Mouse (Mus musculus): ENCODE data around the gene Anapc13.
A peak's percentile ranks its signal among the peaks of the same experiment; 100 is the strongest.

Anapc13 gene

DNA sequence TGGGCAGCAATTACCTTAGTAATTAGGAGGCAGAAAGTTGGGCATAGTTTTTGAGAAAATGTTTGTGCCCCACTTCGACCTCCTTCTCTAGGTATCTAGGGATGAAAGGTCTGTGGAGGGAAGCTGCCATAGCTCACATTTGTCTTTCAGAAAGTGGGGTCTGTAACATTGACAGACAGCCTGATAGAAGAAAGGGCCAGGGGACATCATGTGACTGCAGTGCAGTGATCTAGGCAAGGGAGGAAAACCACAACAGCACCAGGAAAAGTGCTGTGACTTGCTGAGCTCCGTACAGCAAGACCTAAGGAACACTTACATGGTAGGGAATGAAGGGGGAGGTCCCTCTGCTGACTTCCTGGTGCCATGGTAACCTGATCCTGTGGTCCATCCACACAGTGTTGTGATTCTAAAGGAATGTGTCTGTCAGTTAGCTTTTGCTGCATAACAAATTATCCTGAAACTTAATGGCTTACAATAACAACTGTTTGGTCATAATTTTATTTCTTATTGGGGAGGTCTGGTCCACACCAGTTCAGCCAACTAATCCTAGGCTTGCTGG lies 5.6 kb downstream of the Anapc13 start:
- no peak for DNase-seq (ENCODE audit: low spot score in 2 of 2)

DNA sequence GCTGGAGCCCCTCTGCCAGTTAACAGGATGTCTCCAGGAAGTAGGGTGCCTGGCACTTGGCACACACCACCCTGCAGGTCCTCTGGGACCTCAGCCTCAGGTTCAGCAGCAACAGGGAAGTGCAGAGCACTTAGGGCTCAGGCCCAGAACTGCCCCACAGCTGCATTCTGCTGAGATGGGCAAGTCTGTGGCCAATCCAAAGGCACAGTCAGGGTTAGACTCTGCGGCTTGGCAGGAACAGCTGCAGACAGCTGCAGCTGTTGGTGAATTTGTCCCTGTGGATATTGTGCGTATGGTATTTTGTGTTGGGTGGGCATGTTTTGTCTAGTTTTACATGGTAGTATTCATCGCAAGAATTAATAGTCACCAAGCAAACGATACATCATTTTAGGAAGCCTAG lies 6.1 kb downstream of the Anapc13 start:
- DNase-seq (ENCODE audit: low spot score in 2 of 2) = no peak

DNA sequence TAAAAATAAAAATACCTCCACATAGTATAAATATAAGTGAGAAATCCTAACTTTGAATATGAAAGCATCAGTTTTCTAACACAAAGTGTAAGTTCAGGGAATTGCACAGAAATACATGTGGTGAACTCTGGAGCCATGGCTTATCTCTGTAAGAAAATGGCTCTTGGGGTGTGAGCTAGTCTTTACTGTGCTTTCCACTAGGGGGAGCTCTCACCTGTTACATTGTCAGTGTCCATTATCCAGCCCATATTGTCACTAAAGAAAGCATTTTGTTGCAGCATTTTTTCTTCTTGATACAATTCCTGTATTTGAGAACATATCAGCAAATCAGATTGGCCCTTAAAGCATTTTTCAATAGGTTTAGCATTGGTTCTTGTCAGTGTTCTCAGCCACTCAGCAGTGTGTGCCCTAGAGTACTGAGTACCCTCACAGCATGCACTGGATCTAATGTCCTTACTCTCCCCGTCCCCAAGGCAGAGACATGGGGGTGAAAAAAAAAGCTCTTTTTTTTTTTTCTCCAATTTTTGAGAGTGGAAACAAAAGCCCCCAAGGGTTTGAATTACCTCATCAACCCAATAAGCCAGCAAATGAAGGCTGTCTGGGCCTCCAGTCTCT lies 6.9 kb downstream of the Anapc13 start:
- peak in 1 of 2 experiments; percentile 68 for DNase-seq (ENCODE audit: low spot score in 2 of 2)

DNA sequence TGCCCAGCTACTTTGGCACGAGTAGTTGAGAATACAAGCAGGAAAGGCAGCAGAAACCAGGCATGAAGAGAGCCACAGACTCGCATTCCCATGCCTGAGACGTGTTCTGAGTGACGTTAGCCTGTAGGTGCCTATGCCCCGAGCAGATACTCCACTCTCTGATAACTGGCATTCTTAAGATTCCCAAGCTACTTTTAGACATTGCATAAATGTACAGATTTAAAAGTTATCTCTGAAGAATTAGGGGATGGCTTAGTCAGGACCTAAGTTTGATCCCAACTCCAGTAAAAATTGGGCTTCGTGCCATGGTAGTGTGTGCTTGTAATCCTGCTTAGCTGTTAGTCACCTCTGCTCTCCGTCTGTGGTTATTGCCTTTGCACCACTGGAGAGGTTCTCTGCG lies 8.4 kb downstream of the Anapc13 start:
- no peak for DNase-seq (ENCODE audit: low spot score in 2 of 2)

DNA sequence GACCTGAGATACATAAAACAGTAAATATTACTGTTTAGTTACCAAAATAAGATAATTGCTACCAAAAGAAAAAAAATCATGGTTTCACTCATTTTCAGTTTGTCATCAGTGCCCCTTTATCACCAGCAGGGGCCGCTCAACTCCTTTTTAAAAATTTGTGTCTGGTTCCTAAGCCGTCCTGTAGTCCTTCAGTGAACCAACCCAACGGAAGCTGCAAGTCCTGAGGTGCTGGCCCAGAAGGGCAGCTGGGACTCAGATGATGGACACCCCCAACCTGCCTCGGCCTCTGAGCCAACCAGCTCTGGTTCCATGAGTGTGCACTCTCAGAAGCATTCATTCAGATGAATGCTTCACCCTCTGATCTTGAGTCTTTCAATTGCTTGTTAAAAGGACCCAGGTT lies 10.5 kb downstream of the Anapc13 start:
- DNase-seq (ENCODE audit: low spot score in 2 of 2) = peak in 1 of 2 experiments; percentile 69

DNA sequence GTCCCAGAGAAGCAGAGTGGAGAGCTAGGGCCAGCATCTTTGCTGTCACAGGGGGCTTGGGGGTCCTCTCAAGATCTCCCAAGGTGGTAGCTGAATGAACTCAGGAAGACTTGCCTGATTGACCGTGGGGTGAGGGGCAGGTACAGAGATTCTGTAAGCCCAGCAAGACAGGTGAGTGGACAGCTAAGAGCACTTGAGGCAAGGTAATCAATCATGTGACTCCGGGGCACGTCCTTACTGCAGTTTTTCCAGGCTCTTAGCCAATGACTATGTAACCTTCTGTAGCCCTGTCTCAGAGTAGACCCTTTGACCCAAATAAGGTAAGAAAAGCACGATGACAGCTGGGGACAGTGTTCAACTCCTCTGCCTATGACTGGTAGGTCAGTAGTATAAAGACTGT lies 11.0 kb downstream of the Anapc13 start:
- DNase-seq (ENCODE audit: low spot score in 2 of 2) = no peak

DNA sequence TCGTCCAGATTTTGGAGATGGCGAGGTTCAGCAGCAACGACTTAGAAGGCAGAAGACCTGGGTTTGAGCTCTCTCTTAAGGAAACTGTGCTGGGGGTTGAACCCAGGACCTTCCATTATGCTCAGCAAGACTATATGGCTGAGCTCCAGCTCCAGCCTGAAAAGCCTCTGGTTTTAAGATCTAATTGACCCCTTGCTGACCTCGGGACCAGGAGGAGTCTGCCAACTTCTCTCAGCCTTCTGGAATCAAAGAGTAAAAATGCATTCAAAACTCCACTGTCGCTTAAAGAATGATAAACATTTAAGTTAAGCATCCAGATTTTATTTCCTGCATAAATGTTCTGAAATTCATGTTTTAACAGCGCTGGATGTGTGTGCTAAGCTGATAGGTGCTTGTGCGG lies 12.9 kb downstream of the Anapc13 start:
- no peak for DNase-seq (ENCODE audit: low spot score in 2 of 2)

DNA sequence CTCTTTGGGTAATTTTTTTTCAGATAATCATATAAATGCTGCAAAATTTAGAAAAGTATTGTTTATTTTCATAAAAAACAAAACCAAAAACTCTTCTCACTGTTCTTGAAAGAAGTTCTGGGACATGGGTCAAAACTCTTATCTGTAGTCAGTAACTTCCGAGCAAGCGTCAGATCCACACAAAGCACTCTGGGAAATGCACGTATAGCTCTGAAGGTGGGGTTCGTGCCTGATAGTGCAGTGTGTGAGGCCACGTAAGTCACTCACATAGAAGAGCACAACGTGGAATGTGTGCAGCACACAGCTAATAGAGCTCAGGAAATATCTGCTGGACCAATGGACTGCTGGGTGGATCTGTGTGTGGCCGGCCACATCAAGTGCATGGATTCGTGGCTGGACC lies 13.4 kb downstream of the Anapc13 start:
- no peak for DNase-seq (ENCODE audit: low spot score in 2 of 2)

DNA sequence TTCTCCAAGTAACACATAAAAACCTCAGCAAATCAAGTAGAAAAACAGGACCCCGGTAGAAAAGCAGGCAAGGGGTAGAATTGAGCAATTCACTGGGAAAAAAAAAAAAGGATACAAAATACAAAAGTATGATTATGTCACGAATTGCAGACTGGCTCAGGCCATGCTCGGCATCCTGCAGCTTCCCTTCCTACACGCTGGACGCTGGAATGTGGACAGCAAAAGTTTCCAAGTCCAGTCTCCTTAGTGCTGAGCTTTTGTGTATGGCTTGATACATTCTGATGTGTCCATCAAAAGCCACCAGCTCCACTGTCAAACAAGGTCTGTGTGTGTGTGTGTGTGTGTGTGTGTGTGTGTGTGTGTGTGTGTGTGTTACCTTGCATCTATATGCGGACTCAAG lies 15.4 kb downstream of the Anapc13 start:
- DNase-seq (ENCODE audit: low spot score in 2 of 2) = no peak

DNA sequence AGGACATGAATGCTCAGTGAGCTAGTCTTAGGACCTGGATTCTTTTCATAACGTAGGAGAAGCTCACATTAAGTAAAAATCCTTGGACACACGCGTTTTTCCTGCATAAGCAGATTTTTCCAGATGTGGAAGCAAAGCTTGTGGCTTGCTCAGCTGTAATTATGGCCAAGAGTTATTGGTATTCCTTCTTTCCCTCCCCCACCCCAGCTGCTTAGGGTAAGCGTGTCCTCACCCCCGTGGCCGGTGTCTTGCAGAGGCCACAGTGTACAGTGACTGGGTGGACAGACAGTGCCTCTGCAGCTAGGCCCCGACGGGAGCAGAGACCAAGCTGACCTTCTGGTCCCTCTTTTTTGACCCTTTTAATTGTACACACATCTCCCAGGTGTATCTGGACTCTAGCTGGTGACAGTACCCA lies 17.0 kb downstream of the Anapc13 start:
- DNase-seq (ENCODE audit: low spot score in 2 of 2) = no peak

DNA sequence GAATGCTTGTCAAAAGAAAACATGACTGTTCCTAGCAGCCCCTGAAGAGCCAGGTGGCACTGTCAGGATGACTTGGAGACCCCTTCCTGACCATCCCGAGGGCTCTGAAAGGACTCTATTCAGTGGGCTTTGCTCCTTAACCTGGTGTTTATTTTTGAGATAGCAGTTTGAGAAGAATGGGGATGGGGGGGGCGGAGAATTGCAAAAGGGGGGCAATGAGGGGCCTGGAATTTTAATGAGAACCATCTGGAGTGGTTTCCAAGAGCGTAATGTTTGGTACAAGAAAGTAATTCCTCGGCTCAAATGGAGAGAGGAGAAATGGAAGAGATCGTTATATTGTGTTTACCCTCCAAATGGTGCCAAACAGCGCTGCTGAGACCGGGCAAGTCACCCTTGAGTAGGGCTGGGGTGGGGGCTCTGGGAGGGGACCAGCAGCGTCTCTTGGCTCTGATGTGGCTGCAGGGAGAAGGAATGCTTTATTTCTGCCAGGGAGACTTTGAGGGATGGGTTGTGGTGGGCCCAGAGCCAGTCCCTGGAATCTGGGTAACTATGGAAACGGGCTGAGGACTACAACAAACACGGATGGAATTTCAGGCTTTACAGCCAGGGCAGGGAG lies 17.5 kb downstream of the Anapc13 start:
- DNase-seq (ENCODE audit: low spot score in 2 of 2) = peak; percentile 80 to 82

DNA sequence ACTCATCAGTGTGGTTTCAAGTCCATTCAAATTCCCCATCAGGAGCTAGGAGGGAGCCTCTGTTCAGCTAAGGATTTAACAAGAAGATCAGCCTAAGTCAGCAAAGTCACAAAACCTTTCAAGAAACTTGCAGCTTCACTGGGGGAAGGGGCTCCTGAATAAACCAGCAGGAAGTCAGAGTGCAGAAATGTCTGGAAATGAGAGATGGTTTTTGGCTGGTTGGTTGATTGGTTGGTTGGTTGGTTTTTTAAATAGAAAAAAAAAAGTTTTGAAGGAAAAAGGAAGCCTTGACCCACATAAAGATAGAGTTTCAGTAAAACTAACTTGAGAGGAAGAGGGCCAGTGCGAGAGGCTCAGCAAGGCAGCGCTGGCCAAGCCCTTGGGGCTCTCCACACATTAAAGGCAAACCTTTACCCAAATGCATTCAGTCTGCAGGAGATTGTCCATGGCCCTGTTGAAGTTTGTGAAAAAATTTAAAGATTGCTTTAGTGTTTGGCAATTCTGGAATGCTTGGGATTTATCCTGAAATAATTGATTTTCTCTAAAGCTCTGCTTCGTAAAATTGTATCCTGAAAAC lies 19.1 kb downstream of the Anapc13 start:
- no peak for DNase-seq (ENCODE audit: low spot score in 2 of 2)

DNA sequence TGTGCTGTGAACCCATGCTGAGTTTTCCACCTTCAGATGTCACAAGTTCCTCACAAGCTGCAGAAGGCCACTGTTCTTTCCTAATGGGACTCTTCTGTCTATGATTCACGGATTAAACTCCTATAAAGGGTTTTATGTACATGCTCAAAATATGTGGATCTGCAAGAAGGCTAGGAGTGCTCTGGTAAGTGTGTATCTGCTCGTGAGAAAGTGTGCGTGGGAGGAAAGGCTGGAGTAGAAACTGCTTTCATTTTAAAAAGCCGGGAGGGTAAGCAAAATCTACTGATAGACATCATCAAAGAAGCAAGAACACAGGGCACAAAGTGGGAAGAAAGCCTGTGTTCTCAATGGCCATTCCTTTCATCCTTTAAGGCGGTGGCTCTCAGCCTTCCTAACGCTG lies 20.9 kb downstream of the Anapc13 start:
- no peak for DNase-seq (ENCODE audit: low spot score in 2 of 2)

DNA sequence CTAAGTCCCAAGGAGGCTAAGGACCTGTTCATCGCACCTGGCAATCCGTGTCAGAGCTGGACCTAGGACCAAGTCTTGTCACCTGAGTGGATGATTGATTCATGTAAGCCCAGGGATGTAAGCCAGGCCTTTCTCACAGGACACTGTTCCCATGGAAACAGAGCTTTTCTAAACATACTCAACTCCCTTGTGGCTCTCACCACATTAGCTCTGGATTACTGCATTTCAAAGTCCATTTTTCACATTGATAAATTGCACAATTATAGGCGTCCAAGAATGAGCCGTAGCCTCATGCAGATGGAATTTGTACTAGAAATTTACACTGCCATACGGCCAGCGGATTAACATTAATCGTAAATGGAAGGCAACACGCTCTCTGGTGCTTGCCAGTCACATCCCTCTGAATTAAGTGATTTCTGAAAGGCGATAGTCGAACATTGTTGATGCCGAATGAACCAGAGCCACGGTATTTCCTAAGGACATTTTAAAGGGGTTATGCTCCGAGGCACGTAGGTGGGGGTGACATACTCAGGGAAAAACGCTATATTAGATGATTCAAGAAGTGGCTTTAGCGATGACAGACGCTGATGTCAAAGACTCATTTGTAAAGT lies 23.9 kb downstream of the Anapc13 start:
- peak; percentile 36 to 43 for DNase-seq (ENCODE audit: low spot score in 2 of 2)

DNA sequence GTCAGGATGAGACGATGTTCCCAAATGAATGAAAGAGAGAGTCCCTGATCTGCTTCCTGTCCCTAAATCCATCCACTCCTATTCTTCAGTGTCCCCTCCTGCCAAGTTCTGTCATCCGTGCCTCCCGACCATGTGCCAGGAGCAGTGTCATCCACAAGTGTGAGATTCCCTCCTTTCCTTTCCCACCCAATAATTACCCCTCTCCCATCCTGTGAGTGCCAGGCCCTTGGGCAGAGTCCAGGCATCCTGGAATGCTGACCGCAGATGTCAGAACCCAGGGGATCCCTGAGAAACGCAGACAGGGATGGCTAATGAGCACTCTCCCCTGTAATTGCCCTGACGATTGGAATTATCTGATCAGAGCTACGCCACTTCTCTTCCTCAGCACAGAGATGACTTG lies 24.5 kb downstream of the Anapc13 start:
- no peak for DNase-seq (ENCODE audit: low spot score in 2 of 2)

DNA sequence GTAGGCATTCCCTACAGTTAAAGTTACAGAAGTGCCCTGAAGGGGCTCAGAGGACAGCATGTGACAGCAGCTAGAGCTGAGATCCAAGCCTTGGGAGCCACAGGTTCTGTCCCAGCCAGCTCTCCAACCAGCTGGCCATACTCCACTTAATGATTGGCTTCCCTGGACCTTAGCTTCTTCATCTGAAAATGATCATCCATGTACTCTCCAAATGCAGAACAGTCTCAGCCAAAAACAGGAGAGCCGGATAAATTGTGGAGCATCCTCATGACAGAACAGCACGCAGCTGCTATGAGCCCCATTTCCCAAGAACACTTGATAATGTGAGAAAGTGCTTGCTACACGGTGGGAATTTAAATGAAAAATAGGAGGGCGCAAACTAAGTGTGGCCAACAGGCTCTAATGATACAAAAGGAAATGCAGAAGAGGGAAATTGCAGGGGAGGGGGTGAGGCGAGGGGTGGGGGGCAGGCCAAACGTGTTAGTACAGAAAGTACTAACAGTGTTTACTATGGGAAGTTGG lies 25.2 kb downstream of the Anapc13 start:
- DNase-seq (ENCODE audit: low spot score in 2 of 2) = no peak

DNA sequence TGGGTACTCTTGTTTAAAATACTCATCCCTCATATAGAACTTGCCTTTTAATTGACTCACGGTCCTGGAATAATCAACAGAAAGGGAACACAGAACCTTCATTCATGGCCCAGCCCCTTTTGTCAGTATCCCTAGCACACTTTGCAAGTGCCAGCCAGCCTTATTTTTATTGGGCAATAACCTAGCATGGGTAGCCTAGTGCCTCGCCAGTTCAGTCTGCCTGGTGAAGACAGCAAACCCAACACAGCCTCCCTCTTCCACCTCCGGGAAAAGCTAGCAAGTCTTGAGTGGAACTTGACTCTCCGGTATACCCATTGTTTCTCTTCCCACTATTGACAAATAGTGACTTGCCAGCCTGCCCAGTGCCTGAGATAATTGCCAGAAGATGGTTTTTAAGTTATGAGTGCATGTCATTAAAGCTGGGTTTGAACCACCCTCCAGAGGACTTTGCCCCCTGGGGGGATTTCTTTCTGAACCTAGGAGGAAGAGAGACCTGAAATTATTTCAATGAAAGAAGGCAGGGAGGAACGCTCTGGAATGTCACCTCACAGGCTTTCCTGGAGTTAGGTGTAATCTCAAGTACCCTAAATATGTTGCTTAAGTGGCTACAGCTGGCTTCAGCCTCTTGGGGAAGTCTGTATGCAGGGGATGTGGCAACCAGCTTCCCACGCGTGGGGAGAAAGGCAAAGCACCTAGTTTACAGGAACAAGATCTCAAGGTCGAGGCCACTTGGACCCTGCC lies 30.4 kb downstream of the Anapc13 start:
- no peak for DNase-seq (ENCODE audit: low spot score in 2 of 2)

DNA sequence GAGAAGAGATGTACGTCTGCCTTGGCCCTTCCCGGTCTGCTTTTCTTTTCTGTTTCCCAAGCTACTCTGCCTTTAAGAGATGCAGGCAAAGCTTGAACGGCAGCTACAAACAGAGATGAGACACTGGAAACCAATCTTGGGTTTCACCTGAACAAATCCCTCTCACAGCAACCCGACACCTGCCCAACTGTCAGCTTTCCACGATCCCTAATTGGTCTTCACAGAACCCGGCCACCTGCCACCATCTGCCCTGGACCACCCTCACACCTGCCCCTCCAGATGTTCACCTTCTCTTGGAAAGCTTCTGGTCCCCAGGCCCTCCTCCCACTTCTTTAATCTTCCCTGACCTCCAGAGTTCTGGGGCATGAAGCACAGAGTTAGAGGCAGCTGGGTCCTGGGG lies 42.0 kb downstream of the Anapc13 start:
- no peak for DNase-seq (ENCODE audit: low spot score in 2 of 2)

DNA sequence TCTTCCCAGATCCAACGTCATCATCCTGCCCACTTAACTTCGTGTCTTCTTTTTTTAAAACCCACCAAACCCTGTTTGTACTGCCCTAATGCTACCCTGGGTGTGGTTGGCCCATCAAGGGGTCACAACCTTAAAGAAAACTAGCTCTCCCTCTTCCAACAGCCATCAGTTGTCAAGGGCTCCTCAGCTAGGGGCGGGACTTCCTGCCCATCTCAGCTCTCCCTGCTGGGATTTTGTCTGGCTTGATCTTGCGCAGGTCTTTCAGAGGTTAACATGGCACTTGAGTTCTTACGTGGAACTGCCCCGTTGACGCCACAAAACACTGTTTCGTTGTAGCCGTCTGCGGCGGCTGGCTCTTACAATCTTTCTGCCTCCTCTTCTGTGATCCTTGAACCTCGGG lies 42.8 kb downstream of the Anapc13 start:
- DNase-seq (ENCODE audit: low spot score in 2 of 2) = no peak

DNA sequence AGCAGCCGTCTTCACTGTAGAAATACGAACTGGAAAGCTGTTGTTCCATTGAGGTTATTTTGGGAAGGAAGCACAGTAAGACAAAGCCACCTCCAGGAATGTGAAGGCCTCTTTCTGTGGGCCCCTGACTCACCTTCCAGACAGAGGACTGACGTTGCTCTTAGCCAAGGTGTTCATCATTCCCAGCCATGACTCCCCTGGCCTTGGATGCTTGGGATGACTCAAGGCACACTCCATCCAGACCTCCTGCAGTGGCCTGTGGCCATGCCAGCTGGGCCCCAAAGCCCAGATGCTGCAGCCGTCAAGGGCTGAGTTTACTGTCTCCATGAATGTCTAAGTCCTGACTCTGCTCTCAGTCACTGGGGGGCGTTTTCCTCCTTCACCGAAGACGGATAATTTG lies 47.3 kb downstream of the Anapc13 start:
- DNase-seq (ENCODE audit: low spot score in 2 of 2) = no peak

DNA sequence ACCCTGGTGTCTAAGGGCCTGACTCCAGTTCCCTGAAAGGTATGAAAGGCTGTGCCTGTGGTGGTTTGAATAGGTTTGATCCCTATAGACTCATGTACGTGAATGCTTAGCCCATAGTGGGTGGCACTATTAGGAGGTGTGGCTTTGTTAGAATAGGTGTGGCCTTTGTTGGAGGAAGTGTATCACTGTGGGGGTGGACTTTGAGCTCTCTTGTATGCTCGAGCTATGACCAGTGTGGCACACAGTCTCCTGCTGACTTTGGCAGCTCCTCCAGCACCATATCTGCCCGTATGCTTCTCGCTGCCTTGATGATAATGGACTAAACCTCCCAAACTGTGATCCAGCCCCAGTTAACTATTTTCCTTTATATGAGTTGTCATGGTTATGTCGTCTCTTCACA lies 49.8 kb downstream of the Anapc13 start:
- no peak for DNase-seq (ENCODE audit: low spot score in 2 of 2)

DNA sequence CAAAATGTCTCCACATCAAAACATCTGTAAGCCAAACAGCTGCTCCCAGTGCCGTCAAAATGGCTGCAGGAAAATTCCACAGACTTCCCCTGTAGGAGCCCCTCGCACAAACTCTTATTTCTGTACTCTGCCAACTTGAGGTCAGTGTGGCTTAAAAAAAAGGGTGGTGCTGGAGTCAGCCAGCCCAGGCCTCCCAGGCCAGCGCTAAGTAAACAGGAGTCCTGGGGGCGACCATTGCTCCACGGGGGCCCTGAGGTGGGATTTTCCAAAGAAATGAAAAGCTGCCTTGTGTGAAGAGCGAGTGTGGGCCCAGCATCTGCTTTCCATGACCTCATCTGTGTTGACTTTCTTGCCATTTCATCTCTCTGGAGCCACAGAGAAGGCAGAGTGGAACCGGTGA lies 55.4 kb downstream of the Anapc13 start:
- no peak for DNase-seq (ENCODE audit: low spot score in 2 of 2)

Data from heart, adult 9 months (tissue).